Mouse (Mus musculus): ENCODE data around the gene Gm20604.

GRCm38 (mm10) chr12:102703441-102703840 is 55.0 kb downstream of the Gm20604 start:
- TF ChIP-seq CTCF (IDR thresholded peaks at IDR 0.05; ENCODE audit: low read depth, low read length): no peak
- TF ChIP-seq POLR2A (IDR thresholded peaks at IDR 0.05; ENCODE audit: borderline replicate concordance, low read depth, low read length): 0 out of 2 replicates have a peak, but pooled peaks have one; percentile 34

All from bone marrow macrophage, adult 2 months (primary cell).